Comparison of ENCODE assay signal across 25 mouse cellular contexts in the genomic region with DNA sequence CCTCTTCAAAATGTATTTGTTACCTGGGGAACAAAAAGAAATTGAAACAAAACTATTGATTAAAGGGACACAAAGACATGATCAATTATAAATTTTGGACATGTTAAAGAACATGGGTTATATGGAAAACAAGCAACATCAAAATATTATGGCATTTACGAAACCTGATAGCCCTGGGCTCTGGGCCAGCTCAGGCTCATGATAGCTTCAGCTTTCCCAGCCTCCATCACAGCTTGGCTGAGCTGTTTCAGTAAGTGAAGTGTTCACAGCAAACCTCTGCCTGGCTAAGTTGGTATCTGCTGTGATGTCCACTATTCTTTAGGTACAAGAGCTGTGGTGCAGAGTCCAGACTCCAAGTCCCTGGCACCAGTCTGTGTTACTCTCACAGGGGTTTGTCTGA.
DNase-seq lines count a peak whose midpoint lies in the region; ATAC-seq and TF ChIP-seq lines count a peak whose summit lies in the region.
"Had no signal": no experiment of that assay in that cellular context is flagged by ENCODE, and none has a peak within 500 bp of the region (broad histone marks: within the 10 kb centered on the region; RNA-seq: fewer than 3 reads in every experiment).

No protein-coding gene starts in this region.

- ATAC-seq in lung, embryonic 14.5 days (ENCODE audit: insufficient read depth) = no peak
- ATAC-seq: activated CD4-positive, CD25-positive, alpha-beta regulatory T cell, adult 4 months; CD4-positive, CD25-positive, alpha-beta regulatory T cell, adult 4 months; Patski had no signal

- H3K36me3 ChIP-seq in lung, embryonic 14.5 days (ENCODE audit: insufficient read depth) = no peaks in the 10 kb centered on the region
- H3K36me3 ChIP-seq: G1E had no signal

- no peak overlapping the region for H3K9ac ChIP-seq in lung, embryonic 14.5 days

- no peak overlapping the region for H3K4me3 ChIP-seq in lung, embryonic 14.5 days (ENCODE audit: low read depth, low read length)

- H3K4me1 ChIP-seq in lung, embryonic 14.5 days (ENCODE audit: insufficient read depth) = peaks cover 3% of the 10 kb centered on the region; the same call in 1 of the 2 replicates

- H3K27me3 ChIP-seq in lung, embryonic 14.5 days (ENCODE audit: insufficient read depth, low read length) = no peaks in the 10 kb centered on the region
- H3K27me3 ChIP-seq: CH12.LX, Patski had no signal

- no peak overlapping the region for H3K4me2 ChIP-seq in lung, embryonic 14.5 days

- WGBS in lung, embryonic 14.5 days = 73% methylated on average over 1 of the region's 1 CpGs

- no peak overlapping the region for H3K27ac ChIP-seq in lung, embryonic 14.5 days (ENCODE audit: low read depth)

- no peaks in the 10 kb centered on the region for H3K9me3 ChIP-seq in lung, embryonic 14.5 days (ENCODE audit: low read depth, low read length)

- no peak for TF ChIP-seq CTCF in lung, embryonic 14.5 days (IDR thresholded peaks at IDR 0.05; ENCODE audit: low read depth)

- peak; percentile 46 for DNase-seq in lung, embryonic 14.5 days
- DNase-seq in lung, postnatal 36 days = no peak
- peak; percentile 72 for DNase-seq in 3T3-L1 (ENCODE audit: low read depth, low spot score)
- peak; percentile 88 for DNase-seq in NIH3T3 (ENCODE audit: low read depth)
- DNase-seq in adipocyte (ENCODE audit: low spot score) = peak; percentile 75
- DNase-seq in adrenal gland, postnatal 25 days = no peak
- no peak for DNase-seq in frontal cortex, postnatal 10 days (ENCODE audit: low spot score in 2 of 2)
- DNase-seq in gastrocnemius, adult 8-10 months (ENCODE audit: low spot score in 2 of 2) = no peak
- DNase-seq: adrenal gland, adult 2 months; adrenal gland, adult 8-10 months; adrenal gland, postnatal 10 days; adrenal gland, postnatal 14 days; adrenal gland, postnatal 36 days; B cell, adult 2 months; cerebellum, adult 11 months; cerebellum, adult 11-12 months; cerebellum, adult 18-20 months; cerebellum, adult 2 months; cerebellum, adult 8-10 months; cerebellum, adult 9-10 months had no signal

Comparison
In these comparisons a context has a peak if more than half of its experiments do, and no peak if none do; other contexts are left out.
1. DNase-seq: peak in lung, embryonic 14.5 days (single experiment), 3T3-L1 (single experiment), NIH3T3 (single experiment) and adipocyte (single experiment); none in lung, postnatal 36 days (single experiment), adrenal gland, postnatal 25 days (single experiment), frontal cortex, postnatal 10 days (0 of 2) and gastrocnemius, adult 8-10 months (0 of 2).